Mouse (Mus musculus) CD4-positive helper T cell, adult 2 months (primary cell): ENCODE measurements around the gene Rraga.
"Not testable (repeated sequence)": the region's sequence is repeated elsewhere in the genome, so short reads cannot be mapped to it uniquely, and the experiment has no call there.

Source experiments
- DNase-seq: peaks from one replicate; pipeline ENCODE4 v3.0.0-alpha.2; 2012; ENCODE audit warnings: low read depth, missing footprints, low spot score

Gene Rraga

DNA sequence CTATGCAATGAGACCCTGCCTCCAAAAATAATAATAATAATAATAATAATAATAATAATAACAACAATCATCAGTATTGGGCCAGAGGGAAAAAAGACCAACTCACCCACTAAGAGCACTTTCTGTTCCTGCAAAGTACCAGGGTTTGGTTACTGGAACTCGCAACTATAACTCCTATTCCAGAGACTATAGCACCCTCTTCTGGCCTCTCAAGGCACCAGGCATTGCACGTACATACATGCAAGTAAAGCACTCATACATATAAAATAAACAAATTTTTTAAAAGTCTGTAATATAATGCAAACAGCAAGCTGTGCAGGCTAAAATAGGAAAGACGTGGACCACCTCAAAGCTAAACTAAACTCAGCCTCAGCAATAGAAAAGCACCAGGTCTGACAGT lies 12.8 kb downstream of the Rraga start:
- DNase-seq, result no peak

DNA sequence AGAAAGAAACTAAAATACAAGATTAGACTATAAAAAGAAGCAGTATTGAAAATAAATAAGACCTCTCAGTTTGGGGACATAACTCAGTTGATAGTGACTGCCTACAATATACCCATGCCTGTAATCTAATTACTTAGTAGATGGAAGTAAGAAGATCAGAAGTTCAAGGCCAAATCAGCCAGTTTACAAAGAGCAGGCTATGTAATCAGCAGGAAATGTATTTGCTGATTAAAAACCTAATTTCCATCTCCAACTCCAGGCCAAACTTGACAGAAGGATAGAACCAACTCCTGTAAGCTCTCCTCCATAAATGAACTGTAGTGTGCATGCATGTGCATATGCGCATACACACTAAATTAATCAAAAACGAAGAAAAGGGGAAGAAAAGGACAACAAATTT lies 15.8 kb downstream of the Rraga start:
- DNase-seq, result no peak

- peak; percentile 98 for DNase-seq
These were observed 36.2 kb downstream of the Rraga start, which contains the start of gene Haus6 for GRCm38 (mm10) chr4:86611524-86612288. Gene Haus6, minus strand, starts transcription at chr4:86612055.

GRCm38 (mm10) chr4:86612289-86612620 lies 36.8 kb downstream of the Rraga start:
- DNase-seq, result no peak

- DNase-seq, result no peak
These were observed 45.0 kb downstream of the Rraga start for GRCm38 (mm10) chr4:86620506-86620905.

GRCm38 (mm10) chr4:86622116-86622515 lies 46.6 kb downstream of the Rraga start:
- DNase-seq, result no peak

GRCm38 (mm10) chr4:86622532-86622931 lies 47.1 kb downstream of the Rraga start:
- not testable (repeated sequence) for DNase-seq

- no peak for DNase-seq
These were observed 50.0 kb downstream of the Rraga start for GRCm38 (mm10) chr4:86625463-86625862.

- DNase-seq, result not testable (repeated sequence)
These were observed 51.0 kb downstream of the Rraga start for GRCm38 (mm10) chr4:86626496-86626895.
